Mouse (Mus musculus) lung, postnatal 0 days (tissue): Measurements from ENCODE around the gene Alox12.

Experiments used
- CTCF ChIP-seq: IDR thresholded peaks from 2 replicates; pipeline ENCODE4 v1.5.1; 2016; ENCODE audit warnings: antibody characterized with exemption, mild to moderate bottlenecking
- EP300 ChIP-seq: IDR thresholded peaks from 2 replicates; pipeline ENCODE4 v1.6.1; 2016; ENCODE audit warnings: antibody characterized with exemption, mild to moderate bottlenecking, control low read depth

GRCm38 (mm10) chr11:70235254-70235900 is 19.8 kb downstream of the Alox12 start:
- no peak for TF ChIP-seq CTCF
- TF ChIP-seq EP300 = no peak
